Mouse (Mus musculus): ENCODE data around the gene AC129217.1. TPM values are rescaled to one million over a fixed set of nuclear protein-coding genes. Genes with fewer than 3 reads are reported as not detected.

The AC129217.1 gene
- polyA plus RNA-seq, 1 experiment from 2014 or later: not detected

DNA sequence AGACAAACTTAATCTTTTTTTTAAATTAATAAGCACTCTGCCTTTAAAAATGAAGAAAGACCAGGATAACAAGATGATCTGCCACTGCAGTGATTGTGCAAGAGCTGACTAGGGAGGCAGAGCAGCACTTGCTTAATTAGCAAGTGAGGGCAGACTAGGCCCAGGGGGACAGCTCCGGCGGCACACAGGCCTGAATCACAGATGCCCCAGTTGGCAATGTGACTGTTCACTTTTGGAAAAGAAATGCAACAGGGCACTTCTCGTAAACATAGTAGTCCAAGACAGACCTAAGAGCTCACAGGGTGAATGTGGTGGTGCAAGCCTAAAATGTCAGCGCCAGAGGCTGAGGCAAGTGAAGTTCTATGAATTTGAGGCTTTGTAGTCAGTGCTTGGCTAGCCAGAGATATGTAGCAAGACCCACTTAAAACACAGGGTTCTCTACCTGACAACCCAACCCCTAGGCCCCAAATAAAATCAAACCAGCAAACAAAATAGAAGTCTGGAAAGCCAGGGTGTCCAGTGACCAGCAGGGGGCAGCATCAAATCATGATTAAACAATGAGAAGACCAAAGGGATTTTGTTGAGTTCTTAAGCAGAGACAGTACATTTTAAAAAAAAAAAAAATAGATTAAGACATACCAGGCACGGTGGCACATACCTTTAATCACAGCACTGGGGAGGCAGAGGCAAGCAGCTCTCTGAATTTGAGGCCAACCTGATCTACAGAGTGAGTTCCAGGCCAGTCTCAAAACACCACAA is 15.0 kb downstream of the AC129217.1 start:
- no peak overlapping the region for H3K9ac ChIP-seq (ENCODE audit: low read depth, low read length)
- 64% methylated on average over 5 of the region's 5 CpGs for WGBS
- no peak for ATAC-seq
- H3K4me3 ChIP-seq (ENCODE audit: low read depth, low read length): no peak overlapping the region
- H3K9me3 ChIP-seq (ENCODE audit: control insufficient read depth): no peaks in the 10 kb centered on the region
- H3K4me2 ChIP-seq (replicated peaks; ENCODE audit: low read depth): no peak overlapping the region
- H3K4me1 ChIP-seq (replicated peaks; ENCODE audit: control insufficient read depth, insufficient read depth, low read length): no peaks in the 10 kb centered on the region
- TF ChIP-seq CTCF (IDR thresholded peaks at IDR 0.05; ENCODE audit: low read depth): peak; percentile 76
- no peak overlapping the region for H3K27ac ChIP-seq (ENCODE audit: low read depth, low read length)
- H3K27me3 ChIP-seq (replicated peaks; ENCODE audit: control insufficient read depth, insufficient read depth, low read length): no peaks in the 10 kb centered on the region
- peaks cover 23% of the 10 kb centered on the region for H3K36me3 ChIP-seq (ENCODE audit: control insufficient read depth, insufficient read depth)

DNA sequence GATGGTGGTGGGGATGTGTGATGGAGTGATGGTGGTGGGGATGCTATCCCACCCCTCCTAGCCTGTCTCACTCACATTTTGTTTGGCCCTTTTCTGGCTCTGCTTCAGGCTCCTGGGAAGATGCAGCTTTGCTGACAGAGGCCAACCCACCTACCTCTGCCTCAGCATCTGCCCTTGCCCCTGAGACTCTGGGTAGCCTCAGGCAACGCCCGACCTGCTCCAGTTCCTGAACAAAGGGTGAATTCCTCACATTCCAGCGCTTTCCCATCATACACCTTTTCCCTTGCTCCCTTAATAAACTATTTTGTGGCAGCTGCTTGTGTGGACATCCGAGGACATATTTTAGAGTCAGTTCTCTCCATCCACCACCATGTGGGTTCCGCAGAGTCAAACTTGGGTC is 18.8 kb downstream of the AC129217.1 start:
- H3K4me2 ChIP-seq (replicated peaks; ENCODE audit: low read depth): no peak overlapping the region
- no peak for ATAC-seq
- 64% methylated on average over 5 of the region's 5 CpGs for WGBS

DNA sequence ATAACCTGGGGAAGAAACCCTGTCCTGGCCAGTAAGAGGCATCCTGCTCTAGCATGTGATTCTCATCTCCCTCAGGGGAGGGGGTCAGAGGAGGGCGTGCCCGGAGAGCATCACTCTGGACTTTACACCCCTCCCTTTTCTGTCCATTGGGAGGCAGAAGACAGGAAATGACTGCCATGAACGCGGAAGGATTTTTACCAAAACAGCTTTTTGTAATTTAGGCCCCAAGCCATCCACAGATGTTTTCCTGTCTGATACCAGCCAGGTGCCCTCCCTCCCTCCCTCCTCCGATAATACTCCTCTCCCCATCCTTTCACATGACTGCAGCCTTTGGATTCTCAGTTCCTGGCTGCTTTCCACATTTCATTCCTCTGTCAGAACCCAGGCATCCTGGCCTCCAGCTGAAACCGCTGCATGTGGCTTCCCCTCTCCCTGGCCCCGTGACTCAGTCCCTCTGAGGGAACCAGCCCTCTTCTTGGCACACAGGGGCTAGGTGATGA is 20.9 kb downstream of the AC129217.1 start, which contains the start of gene Lrrn4cl:
Lrrn4cl (plus strand) TSS at position 367 of the 500 bp plus-strand sequence.
- H3K9ac ChIP-seq (ENCODE audit: low read depth, low read length): 0 out of 2 replicates have a peak within 1 kb of the TSS, but pooled peaks have one; percentile 23
- no peaks in the 10 kb centered on the region for H3K27me3 ChIP-seq (replicated peaks; ENCODE audit: control insufficient read depth, insufficient read depth, low read length)
- H3K4me2 ChIP-seq (replicated peaks; ENCODE audit: low read depth): peak within 1 kb of the TSS; percentile 14; the same call in 1 of the 2 replicates
- H3K4me1 ChIP-seq (replicated peaks; ENCODE audit: control insufficient read depth, insufficient read depth, low read length): no peaks in the 10 kb centered on the region
- peak; percentile 74 for ATAC-seq
- 21% methylated on average over 7 of the region's 7 CpGs for WGBS
- no peak within 1 kb of the TSS for H3K4me3 ChIP-seq (ENCODE audit: low read depth, low read length)
- TF ChIP-seq CTCF (IDR thresholded peaks at IDR 0.05; ENCODE audit: low read depth): no peak
- peak within 1 kb of the TSS; percentile 11 for H3K27ac ChIP-seq (ENCODE audit: low read depth, low read length)
- no peaks in the 10 kb centered on the region for H3K9me3 ChIP-seq (ENCODE audit: control insufficient read depth)
- peaks cover 23% of the 10 kb centered on the region for H3K36me3 ChIP-seq (ENCODE audit: control insufficient read depth, insufficient read depth)

More for the DNA sequence above, 18.8 kb downstream of the AC129217.1 start:
- no peaks in the 10 kb centered on the region for H3K27me3 ChIP-seq (replicated peaks; ENCODE audit: control insufficient read depth, insufficient read depth, low read length)
- H3K9ac ChIP-seq (ENCODE audit: low read depth, low read length): no peak overlapping the region
- TF ChIP-seq CTCF (IDR thresholded peaks at IDR 0.05; ENCODE audit: low read depth): no peak
- H3K4me1 ChIP-seq (replicated peaks; ENCODE audit: control insufficient read depth, insufficient read depth, low read length): no peaks in the 10 kb centered on the region
- no peak overlapping the region for H3K4me3 ChIP-seq (ENCODE audit: low read depth, low read length)
- peaks cover 23% of the 10 kb centered on the region for H3K36me3 ChIP-seq (ENCODE audit: control insufficient read depth, insufficient read depth)
- H3K9me3 ChIP-seq (ENCODE audit: control insufficient read depth): no peaks in the 10 kb centered on the region
- H3K27ac ChIP-seq (ENCODE audit: low read depth, low read length): no peak overlapping the region

DNA sequence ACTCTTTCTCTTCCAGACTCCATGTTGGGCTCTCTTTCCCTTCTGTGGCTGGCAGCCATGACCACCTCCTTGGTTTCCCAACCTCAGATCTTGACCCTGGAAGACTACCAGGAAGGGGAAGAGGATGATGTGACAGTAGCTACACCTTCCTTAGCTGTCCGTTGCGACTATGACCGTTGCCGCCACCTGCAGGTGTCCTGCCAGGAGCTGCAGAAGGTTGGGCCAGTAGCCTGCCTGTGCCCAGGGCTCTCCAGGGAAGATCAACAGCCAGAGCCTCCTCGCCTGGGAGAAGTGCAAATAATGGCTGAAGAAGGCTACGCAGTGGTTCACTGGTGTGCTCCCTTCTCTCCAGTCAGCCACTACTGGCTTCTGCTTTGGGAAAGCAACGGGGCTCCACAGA is 22.1 kb downstream of the AC129217.1 start:
- Histone ChIP-seq H3K9me3 (ENCODE audit: control insufficient read depth) (no peaks in the 10 kb centered on the region), H3K9ac (ENCODE audit: low read depth, low read length) (no peak overlapping the region), H3K36me3 (ENCODE audit: control insufficient read depth, insufficient read depth) (peaks cover 13% of the 10 kb centered on the region), H3K27ac (ENCODE audit: low read depth, low read length) (no peak overlapping the region), H3K4me3 (ENCODE audit: low read depth, low read length) (no peak overlapping the region), H3K4me1 (replicated peaks; ENCODE audit: control insufficient read depth, insufficient read depth, low read length) (no peaks in the 10 kb centered on the region), H3K4me2 (replicated peaks; ENCODE audit: low read depth) (peak overlapping the region; percentile 14; the same call in 1 of the 2 replicates), H3K27me3 (replicated peaks; ENCODE audit: control insufficient read depth, insufficient read depth, low read length) (no peaks in the 10 kb centered on the region)
- TF ChIP-seq CTCF (IDR thresholded peaks at IDR 0.05; ENCODE audit: low read depth): peak; percentile 35
- 40% methylated on average over 7 of the region's 7 CpGs for WGBS
- no peak for ATAC-seq

DNA sequence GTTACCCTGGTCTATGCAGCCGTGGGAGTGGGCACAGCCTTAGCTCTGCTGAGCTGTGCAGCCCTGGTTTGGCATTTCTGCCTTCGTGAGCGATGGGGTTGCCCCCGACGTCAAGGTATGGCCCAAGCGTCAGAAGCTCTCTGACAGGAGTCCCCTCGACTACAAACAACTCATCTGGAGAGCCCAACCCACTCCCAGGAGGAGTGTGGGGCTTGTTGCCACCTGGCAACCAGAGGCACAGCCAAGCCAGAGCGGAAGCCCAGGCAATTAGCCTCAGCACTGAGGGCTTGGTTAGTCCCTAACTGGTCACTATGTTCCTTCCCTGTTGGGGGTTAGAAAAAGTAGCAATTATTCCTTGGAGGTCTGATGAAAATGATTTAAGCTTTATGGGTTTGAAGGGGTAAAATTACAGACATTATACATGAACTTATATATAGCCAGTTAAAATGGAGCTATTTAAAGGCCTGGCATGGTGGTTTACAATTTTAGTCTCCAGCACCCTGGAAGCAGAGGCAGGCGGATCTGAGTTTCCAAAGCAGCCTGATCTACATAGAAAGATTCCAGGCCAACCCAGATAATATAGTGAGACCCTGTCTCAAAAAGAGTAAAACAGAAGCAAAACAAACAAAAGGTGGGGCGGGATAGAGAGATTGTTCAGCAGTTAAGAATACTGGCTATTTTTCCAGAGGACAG is 22.8 kb downstream of the AC129217.1 start:
- no peaks in the 10 kb centered on the region for H3K27me3 ChIP-seq (replicated peaks; ENCODE audit: control insufficient read depth, insufficient read depth, low read length)
- ATAC-seq: no peak
- no peaks in the 10 kb centered on the region for H3K4me1 ChIP-seq (replicated peaks; ENCODE audit: control insufficient read depth, insufficient read depth, low read length)
- H3K4me2 ChIP-seq (replicated peaks; ENCODE audit: low read depth): no peak overlapping the region
- 0 out of 2 replicates have a peak, but pooled peaks cover 6% of the 10 kb centered on the region for H3K36me3 ChIP-seq (ENCODE audit: control insufficient read depth, insufficient read depth)
- no peaks in the 10 kb centered on the region for H3K9me3 ChIP-seq (ENCODE audit: control insufficient read depth)
- no peak overlapping the region for H3K27ac ChIP-seq (ENCODE audit: low read depth, low read length)
- no peak for TF ChIP-seq CTCF (IDR thresholded peaks at IDR 0.05; ENCODE audit: low read depth)
- H3K4me3 ChIP-seq (ENCODE audit: low read depth, low read length): no peak overlapping the region
- WGBS: 47% methylated on average over 10 of the region's 10 CpGs
- no peak overlapping the region for H3K9ac ChIP-seq (ENCODE audit: low read depth, low read length)

DNA sequence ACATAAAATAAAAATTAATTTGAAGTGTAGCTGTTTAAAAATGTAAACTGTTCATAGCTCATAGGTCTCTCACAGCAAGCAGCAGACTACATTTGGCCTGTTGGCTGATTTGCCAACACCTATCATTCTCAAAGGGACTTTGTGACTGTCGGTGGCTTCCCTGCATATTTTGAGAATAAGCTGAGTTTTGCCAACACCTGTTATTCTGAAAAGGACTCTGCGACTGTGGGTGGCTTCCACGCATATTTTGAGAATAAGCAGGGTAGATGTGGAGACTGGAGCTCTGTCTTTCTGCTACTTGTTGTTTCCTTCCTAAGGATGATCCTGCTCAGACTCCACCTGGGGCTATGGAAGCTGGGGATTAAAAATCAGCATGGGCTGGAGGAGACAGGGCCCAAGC is 23.5 kb downstream of the AC129217.1 start:
- no peaks in the 10 kb centered on the region for H3K9me3 ChIP-seq (ENCODE audit: control insufficient read depth)
- TF ChIP-seq CTCF (IDR thresholded peaks at IDR 0.05; ENCODE audit: low read depth): no peak
- H3K27me3 ChIP-seq (replicated peaks; ENCODE audit: control insufficient read depth, insufficient read depth, low read length): no peaks in the 10 kb centered on the region
- H3K4me3 ChIP-seq (ENCODE audit: low read depth, low read length): no peak overlapping the region
- H3K9ac ChIP-seq (ENCODE audit: low read depth, low read length): no peak overlapping the region
- ATAC-seq: no peak
- H3K36me3 ChIP-seq (ENCODE audit: control insufficient read depth, insufficient read depth): no peaks in the 10 kb centered on the region
- no peak overlapping the region for H3K27ac ChIP-seq (ENCODE audit: low read depth, low read length)
- H3K4me1 ChIP-seq (replicated peaks; ENCODE audit: control insufficient read depth, insufficient read depth, low read length): no peaks in the 10 kb centered on the region
- 83% methylated on average over 3 of the region's 3 CpGs for WGBS
- no peak overlapping the region for H3K4me2 ChIP-seq (replicated peaks; ENCODE audit: low read depth)

Measured in intestine, postnatal 0 days (tissue).